Mouse (Mus musculus): Measurements from ENCODE around the gene Tex36.

Tex36 gene

DNA sequence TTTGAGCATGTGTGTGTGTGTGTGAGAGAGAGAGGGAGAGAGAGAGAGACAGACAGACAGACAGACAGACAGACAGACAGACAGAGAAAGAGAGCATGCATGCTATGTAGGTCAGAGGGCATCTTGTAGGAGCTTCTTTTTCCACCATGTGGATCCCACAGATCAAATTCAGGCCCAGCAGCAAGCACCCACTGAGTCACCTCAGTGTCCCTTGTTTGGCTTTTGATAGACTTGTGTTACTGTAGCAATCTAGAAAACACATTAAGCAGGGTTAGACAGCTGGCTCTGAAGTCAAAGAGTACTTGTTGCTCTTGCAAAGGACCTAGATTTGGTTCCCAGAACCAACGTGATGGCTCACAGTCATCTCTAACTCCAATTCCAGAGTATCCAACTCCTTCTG is 10.2 kb downstream of the Tex36 start:
- no peak for DNase-seq (ENCODE audit: low read depth)

GRCm38 (mm10) chr7:133583216-133583615 is 18.7 kb downstream of the Tex36 start:
- no peak for DNase-seq (ENCODE audit: low read depth)

GRCm38 (mm10) chr7:133580296-133580640 is 21.7 kb downstream of the Tex36 start:
- DNase-seq (ENCODE audit: low read depth): no peak

DNA sequence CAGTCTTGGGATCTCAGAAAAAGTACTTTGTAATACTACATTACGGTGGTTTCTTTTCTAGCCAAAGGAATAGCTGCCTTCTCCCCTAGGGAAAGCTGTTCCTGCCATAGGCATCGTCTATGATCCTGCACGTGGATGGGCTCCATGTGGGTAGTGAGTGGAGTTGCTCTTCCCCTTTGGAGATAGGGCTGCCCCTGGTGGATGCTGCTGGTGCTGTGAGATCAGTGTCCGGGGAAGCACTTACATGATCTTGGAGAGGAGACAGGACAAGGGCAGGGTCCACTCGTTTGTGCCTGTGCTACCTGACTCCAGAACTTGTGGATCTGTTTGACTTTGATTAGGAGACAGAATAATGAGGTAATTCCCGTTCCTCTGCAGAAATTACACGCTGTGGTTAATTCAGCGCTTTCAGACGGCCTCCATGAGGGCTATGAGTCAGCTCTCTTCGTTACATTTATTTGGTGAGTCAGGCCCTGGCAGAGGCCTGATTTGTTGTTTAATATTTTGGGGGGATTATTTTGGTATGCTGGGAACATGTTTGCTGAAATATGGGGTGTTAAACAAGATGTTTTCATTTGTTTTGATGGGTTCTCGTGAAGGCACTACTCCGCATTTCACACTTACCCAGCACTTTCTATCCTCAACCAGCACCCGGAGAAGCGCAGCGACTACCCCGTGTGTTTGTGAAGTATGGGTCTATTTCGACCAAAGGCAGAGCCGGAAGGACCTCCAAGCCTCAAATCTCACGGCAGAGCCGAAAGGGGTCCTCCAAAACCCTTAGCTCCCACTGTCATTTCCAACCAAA is 22.3 kb downstream of the Tex36 start:
- DNase-seq (ENCODE audit: low read depth): no peak

- DNase-seq (ENCODE audit: low read depth): no peak
Observed at GRCm38 (mm10) chr7:133576825-133577224, 25.1 kb downstream of the Tex36 start.

DNA sequence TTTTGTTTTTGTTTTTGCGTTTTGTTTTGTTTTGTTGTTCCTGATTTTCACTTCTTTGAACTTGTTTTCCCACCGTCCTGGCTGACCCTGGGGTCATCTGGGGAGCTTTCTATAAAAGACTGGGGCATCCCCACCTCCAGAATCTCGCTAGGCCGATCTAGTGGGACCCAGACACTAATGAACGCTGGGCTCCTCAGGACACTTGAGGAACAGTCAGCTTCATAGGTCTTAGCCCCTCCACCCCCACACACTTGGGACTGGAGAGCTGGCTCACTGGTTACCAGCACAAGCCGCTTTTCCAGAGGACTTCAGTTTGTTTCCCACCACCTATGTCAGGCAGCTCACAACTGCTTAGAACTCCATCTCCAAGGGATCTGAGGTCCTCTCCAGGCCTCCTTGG is 25.7 kb downstream of the Tex36 start:
- DNase-seq (ENCODE audit: low read depth): no peak

DNA sequence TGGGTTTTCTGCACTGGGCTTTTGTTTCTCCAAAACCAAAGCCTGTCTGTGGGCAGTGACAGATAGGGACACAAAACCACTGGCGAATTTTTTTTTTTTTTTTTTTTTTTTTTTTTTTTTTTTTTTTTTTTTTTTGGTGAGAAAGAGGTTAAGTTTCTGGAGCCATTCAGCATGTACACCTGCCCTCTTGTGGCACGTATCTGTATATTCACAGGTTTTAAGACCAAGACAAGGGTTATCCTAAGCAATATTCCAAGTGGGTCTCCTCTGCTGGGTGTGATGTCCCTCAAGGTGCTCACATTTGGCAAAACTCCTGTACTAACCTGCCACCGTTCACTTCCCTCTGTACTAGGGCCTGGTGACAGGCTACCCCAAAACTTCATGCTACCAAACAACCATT is 30.0 kb downstream of the Tex36 start:
- DNase-seq (ENCODE audit: low read depth): no peak

- DNase-seq (ENCODE audit: low read depth): no peak
Observed at GRCm38 (mm10) chr7:133569194-133569880, 32.6 kb downstream of the Tex36 start.

DNA sequence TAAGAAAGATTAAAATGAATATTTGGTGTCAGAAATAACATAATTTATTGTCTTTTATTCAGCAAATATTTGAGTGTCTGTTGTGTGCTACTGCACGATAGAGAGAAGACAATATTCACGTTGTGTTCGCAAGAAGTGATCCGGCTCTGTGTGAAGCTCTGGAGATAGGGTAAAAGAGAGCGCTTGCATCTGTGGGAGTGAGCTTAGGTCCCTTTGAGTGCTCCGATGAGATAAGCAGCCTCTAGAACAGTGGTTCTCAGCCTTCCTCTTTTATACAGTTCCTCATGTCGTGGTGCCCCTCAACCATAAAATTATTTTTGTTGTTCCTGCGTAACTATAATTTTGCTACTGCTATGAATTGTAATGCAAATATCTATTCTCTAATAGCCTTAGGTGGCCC is 37.4 kb downstream of the Tex36 start:
- DNase-seq (ENCODE audit: low read depth): no peak

DNA sequence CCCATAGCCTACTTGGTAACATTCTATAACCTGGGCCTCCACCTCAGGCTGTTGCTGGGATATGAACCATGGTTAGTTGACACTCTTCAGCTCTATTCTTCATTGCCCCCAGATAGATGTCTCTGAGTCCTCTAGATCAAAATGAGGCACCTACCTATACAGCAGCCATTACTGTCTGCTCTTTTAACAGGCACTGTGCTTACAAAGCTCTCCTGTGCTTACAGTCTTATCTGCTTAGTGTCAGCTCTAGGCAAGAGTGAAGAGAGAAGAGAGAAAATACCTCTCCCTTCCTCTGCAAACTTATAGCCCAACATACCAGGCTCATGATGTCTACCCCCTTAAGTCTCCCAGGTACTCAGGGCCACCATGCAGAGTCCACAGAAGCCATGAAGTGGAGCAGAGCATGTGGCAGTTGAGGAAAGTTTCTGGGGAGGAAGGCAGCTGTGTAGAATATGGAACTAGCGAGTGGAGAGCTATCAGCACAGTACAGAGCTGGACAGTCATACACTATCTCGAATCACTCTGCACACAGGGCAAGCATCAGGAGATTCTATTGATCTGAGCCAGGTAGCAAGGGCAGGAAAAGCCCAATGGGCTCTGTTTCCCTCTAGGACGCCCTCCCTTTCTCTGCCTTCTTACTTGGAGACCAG is 38.7 kb downstream of the Tex36 start:
- DNase-seq (ENCODE audit: low read depth): no peak

GRCm38 (mm10) chr7:133555786-133556492 is 46.0 kb downstream of the Tex36 start:
- DNase-seq (ENCODE audit: low read depth): no peak

DNA sequence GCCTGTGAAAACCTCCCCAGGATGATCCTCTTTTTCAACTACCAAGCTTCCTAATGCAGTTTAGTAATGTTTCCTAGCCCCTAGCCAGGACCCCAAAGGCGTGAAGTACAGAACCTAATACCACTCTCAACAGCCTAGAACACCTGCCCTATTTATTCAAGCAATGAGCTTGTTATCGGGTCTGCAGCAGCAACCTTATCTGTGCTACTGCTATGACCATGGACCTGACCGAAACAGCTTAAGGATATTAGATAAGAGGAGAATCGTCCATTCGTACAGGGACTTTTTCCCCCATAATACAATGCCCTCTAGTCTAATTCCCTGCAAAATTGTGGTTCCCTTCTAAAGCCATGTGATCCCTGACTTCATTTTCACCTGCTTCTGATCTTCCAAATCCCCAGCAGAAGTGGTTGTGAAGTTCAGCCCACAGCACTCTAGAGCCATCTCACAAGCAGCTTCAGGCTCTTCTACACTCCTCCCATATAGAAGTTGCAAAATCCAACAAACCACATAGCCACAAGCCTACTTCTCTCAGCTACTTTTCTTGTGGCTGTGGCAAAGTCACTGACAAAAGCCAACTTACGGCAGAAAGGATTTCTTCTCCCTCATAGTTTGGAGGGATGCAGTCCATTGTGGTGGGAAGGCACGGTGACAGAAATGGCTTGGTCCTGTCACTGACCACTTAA is 49.5 kb downstream of the Tex36 start:
- DNase-seq (ENCODE audit: low read depth): no peak

DNA sequence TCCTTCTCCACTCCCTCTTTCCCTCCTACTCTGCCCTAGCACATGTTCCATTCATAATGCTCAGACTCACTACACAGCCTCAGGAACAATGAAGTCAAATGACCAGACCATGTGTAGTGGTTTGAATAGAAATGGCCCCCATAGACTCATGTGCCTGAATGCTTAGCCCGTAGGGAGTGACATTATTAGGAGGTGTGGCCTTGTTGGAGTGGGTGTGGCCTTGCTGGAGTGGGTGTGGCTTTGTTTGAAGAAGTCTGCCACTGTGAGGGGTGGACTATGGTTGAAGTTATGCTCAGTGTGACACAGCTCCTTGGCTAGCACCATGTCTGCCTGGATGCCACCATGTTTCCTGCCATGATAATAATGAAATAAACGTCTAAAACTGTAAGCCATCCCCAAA is 51.0 kb downstream of the Tex36 start:
- DNase-seq (ENCODE audit: low read depth): no peak

DNA sequence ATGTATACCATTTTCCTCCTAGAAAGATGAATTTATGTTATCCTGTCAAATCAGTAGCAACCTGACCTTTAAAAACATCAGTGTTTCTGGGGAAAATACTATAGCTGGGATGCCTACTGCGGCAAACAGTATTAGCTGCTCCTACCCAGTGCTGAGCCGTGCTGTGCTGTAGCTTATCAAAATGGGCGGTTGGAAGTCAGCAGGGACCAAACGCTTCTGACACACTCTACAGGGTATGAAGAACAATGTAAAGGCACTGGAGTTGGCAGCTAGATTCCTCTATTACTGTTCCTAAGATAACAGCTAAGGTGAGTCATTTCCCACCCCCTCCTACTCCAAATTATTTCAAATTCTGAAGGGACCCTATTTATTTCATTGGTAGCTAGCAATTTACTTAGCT is 53.5 kb downstream of the Tex36 start:
- DNase-seq (ENCODE audit: low read depth): no peak

GRCm38 (mm10) chr7:133545631-133546030 is 56.3 kb downstream of the Tex36 start:
- no peak for DNase-seq (ENCODE audit: low read depth)

GRCm38 (mm10) chr7:133544966-133545365 is 57.0 kb downstream of the Tex36 start:
- DNase-seq (ENCODE audit: low read depth): no peak

- no peak for DNase-seq (ENCODE audit: low read depth)
Observed at GRCm38 (mm10) chr7:133543131-133543530, 58.8 kb downstream of the Tex36 start.

GRCm38 (mm10) chr7:133537366-133537765 is 64.6 kb downstream of the Tex36 start:
- no peak for DNase-seq (ENCODE audit: low read depth)

Data from c-Kit-positive CD71-positive TER-119-negative erythroid progenitor cells, embryonic 14.5 days (primary cell).